Mouse (Mus musculus): ENCODE data around the gene Arid5a. TPM values are rescaled to one million over a fixed set of nuclear protein-coding genes. Genes with fewer than 3 reads are reported as not detected.

Gene Arid5a
- polyA plus RNA-seq, 1 experiment from 2014 or later: 3.1 TPM

- WGBS: 22% methylated on average over 3 of the region's 3 CpGs
- H3K9me3 ChIP-seq (ENCODE audit: control insufficient read depth, low read length): no peaks in the 10 kb centered on the region
- H3K27me3 ChIP-seq (ENCODE audit: control insufficient read depth, insufficient read depth, low read length): no peaks in the 10 kb centered on the region
- H3K36me3 ChIP-seq (ENCODE audit: control insufficient read depth, insufficient read depth, low read length): no peaks in the 10 kb centered on the region
- H3K4me1 ChIP-seq (ENCODE audit: control insufficient read depth, insufficient read depth, low read length): no peaks in the 10 kb centered on the region
- H3K4me2 ChIP-seq (ENCODE audit: low read depth): no peak overlapping the region
- ATAC-seq (ENCODE audit: insufficient read depth, low FRiP score, low TSS enrichment) (no peak), DNase-seq (ENCODE audit: low spot score) (peak; percentile 79)
- no peak overlapping the region for H3K4me3 ChIP-seq (ENCODE audit: low read depth, low read length)
- H3K27ac ChIP-seq (ENCODE audit: low read depth, low read length): no peak overlapping the region
- H3K9ac ChIP-seq (ENCODE audit: low read length): no peak overlapping the region
Measured at GRCm38 (mm10) chr1:36279202-36279601, 28.3 kb upstream of the Arid5a start.

- H3K4me3 ChIP-seq (ENCODE audit: low read depth, low read length): no peak overlapping the region
- H3K9ac ChIP-seq (ENCODE audit: low read length): no peak overlapping the region
- DNase-seq (ENCODE audit: low spot score) (no peak), ATAC-seq (ENCODE audit: insufficient read depth, low FRiP score, low TSS enrichment) (no peak)
- no peaks in the 10 kb centered on the region for H3K4me1 ChIP-seq (ENCODE audit: control insufficient read depth, insufficient read depth, low read length)
- WGBS: 83% methylated on average over 3 of the region's 3 CpGs
- no peaks in the 10 kb centered on the region for H3K9me3 ChIP-seq (ENCODE audit: control insufficient read depth, low read length)
- H3K27me3 ChIP-seq (ENCODE audit: control insufficient read depth, insufficient read depth, low read length): no peaks in the 10 kb centered on the region
- H3K27ac ChIP-seq (ENCODE audit: low read depth, low read length): no peak overlapping the region
- H3K36me3 ChIP-seq (ENCODE audit: control insufficient read depth, insufficient read depth, low read length): no peaks in the 10 kb centered on the region
- H3K4me2 ChIP-seq (ENCODE audit: low read depth): no peak overlapping the region
Measured at GRCm38 (mm10) chr1:36280938-36281337, 26.6 kb upstream of the Arid5a start.

- H3K4me1 ChIP-seq (ENCODE audit: control insufficient read depth, insufficient read depth, low read length): no peaks in the 10 kb centered on the region
- no peak overlapping the region for H3K4me3 ChIP-seq (ENCODE audit: low read depth, low read length)
- H3K4me2 ChIP-seq (ENCODE audit: low read depth): no peak overlapping the region
- H3K9ac ChIP-seq (ENCODE audit: low read length): no peak overlapping the region
- no peaks in the 10 kb centered on the region for H3K36me3 ChIP-seq (ENCODE audit: control insufficient read depth, insufficient read depth, low read length)
- DNase-seq (ENCODE audit: low spot score) (no peak), ATAC-seq (ENCODE audit: insufficient read depth, low FRiP score, low TSS enrichment) (no peak)
- no peaks in the 10 kb centered on the region for H3K27me3 ChIP-seq (ENCODE audit: control insufficient read depth, insufficient read depth, low read length)
- H3K27ac ChIP-seq (ENCODE audit: low read depth, low read length): no peak overlapping the region
- 89% methylated on average over 6 of the region's 6 CpGs for WGBS
- H3K9me3 ChIP-seq (ENCODE audit: control insufficient read depth, low read length): no peaks in the 10 kb centered on the region
Measured at GRCm38 (mm10) chr1:36281849-36282248, 25.7 kb upstream of the Arid5a start.

- H3K27ac ChIP-seq (ENCODE audit: low read depth, low read length): no peak overlapping the region
- H3K27me3 ChIP-seq (ENCODE audit: control insufficient read depth, insufficient read depth, low read length): no peaks in the 10 kb centered on the region
- H3K4me2 ChIP-seq (ENCODE audit: low read depth): no peak overlapping the region
- no peak for DNase-seq (ENCODE audit: low spot score)
- H3K36me3 ChIP-seq (ENCODE audit: control insufficient read depth, insufficient read depth, low read length): no peaks in the 10 kb centered on the region
- H3K4me1 ChIP-seq (ENCODE audit: control insufficient read depth, insufficient read depth, low read length): no peaks in the 10 kb centered on the region
- no peak overlapping the region for H3K9ac ChIP-seq (ENCODE audit: low read length)
- no peaks in the 10 kb centered on the region for H3K9me3 ChIP-seq (ENCODE audit: control insufficient read depth, low read length)
- H3K4me3 ChIP-seq (ENCODE audit: low read depth, low read length): no peak overlapping the region
- 95% methylated on average over 8 of the region's 8 CpGs for WGBS
- ATAC-seq (ENCODE audit: insufficient read depth, low FRiP score, low TSS enrichment): no peak
Measured at GRCm38 (mm10) chr1:36293470-36293869, 14.1 kb upstream of the Arid5a start.

- H3K27ac ChIP-seq (ENCODE audit: low read depth, low read length): no peak overlapping the region
- ATAC-seq (ENCODE audit: insufficient read depth, low FRiP score, low TSS enrichment) (no peak), DNase-seq (ENCODE audit: low spot score) (no peak)
- no peaks in the 10 kb centered on the region for H3K4me1 ChIP-seq (ENCODE audit: control insufficient read depth, insufficient read depth, low read length)
- H3K36me3 ChIP-seq (ENCODE audit: control insufficient read depth, insufficient read depth, low read length): no peaks in the 10 kb centered on the region
- WGBS: 85% methylated on average over 3 of the region's 3 CpGs
- no peaks in the 10 kb centered on the region for H3K9me3 ChIP-seq (ENCODE audit: control insufficient read depth, low read length)
- H3K4me2 ChIP-seq (ENCODE audit: low read depth): no peak overlapping the region
- H3K4me3 ChIP-seq (ENCODE audit: low read depth, low read length): no peak overlapping the region
- H3K9ac ChIP-seq (ENCODE audit: low read length): no peak overlapping the region
- no peaks in the 10 kb centered on the region for H3K27me3 ChIP-seq (ENCODE audit: control insufficient read depth, insufficient read depth, low read length)
Measured at GRCm38 (mm10) chr1:36294402-36294801, 13.1 kb upstream of the Arid5a start.

- Histone ChIP-seq H3K4me1 (ENCODE audit: control insufficient read depth, insufficient read depth, low read length) (no peaks in the 10 kb centered on the region), H3K36me3 (ENCODE audit: control insufficient read depth, insufficient read depth, low read length) (no peaks in the 10 kb centered on the region), H3K9ac (ENCODE audit: low read length) (no peak overlapping the region), H3K9me3 (ENCODE audit: control insufficient read depth, low read length) (no peaks in the 10 kb centered on the region), H3K27me3 (ENCODE audit: control insufficient read depth, insufficient read depth, low read length) (peaks cover 2% of the 10 kb centered on the region; the same call in 1 of the 2 replicates), H3K4me2 (ENCODE audit: low read depth) (no peak overlapping the region), H3K4me3 (ENCODE audit: low read depth, low read length) (no peak overlapping the region), H3K27ac (ENCODE audit: low read depth, low read length) (no peak overlapping the region)
- WGBS: 74% methylated on average over 9 of the region's 9 CpGs
- no peak for DNase-seq (ENCODE audit: low spot score)
- ATAC-seq (ENCODE audit: insufficient read depth, low FRiP score, low TSS enrichment): no peak
Measured at GRCm38 (mm10) chr1:36296466-36297149, 10.9 kb upstream of the Arid5a start.

GRCm38 (mm10) chr1:36298107-36298506, 9.4 kb upstream of the Arid5a start:
- H3K4me2 ChIP-seq (ENCODE audit: low read depth): no peak overlapping the region
- no peak overlapping the region for H3K27ac ChIP-seq (ENCODE audit: low read depth, low read length)
- 82% methylated on average over 4 of the region's 4 CpGs for WGBS
- H3K9ac ChIP-seq (ENCODE audit: low read length): no peak overlapping the region
- peaks cover 2% of the 10 kb centered on the region; the same call in 1 of the 2 replicates for H3K27me3 ChIP-seq (ENCODE audit: control insufficient read depth, insufficient read depth, low read length)
- H3K4me3 ChIP-seq (ENCODE audit: low read depth, low read length): no peak overlapping the region
- H3K4me1 ChIP-seq (ENCODE audit: control insufficient read depth, insufficient read depth, low read length): peaks cover 2% of the 10 kb centered on the region; the same call in 1 of the 2 replicates
- H3K36me3 ChIP-seq (ENCODE audit: control insufficient read depth, insufficient read depth, low read length): no peaks in the 10 kb centered on the region
- no peak for DNase-seq (ENCODE audit: low spot score)
- no peaks in the 10 kb centered on the region for H3K9me3 ChIP-seq (ENCODE audit: control insufficient read depth, low read length)
- ATAC-seq (ENCODE audit: insufficient read depth, low FRiP score, low TSS enrichment): no peak

GRCm38 (mm10) chr1:36299126-36299525, 8.4 kb upstream of the Arid5a start:
- Histone ChIP-seq H3K36me3 (ENCODE audit: control insufficient read depth, insufficient read depth, low read length) (no peaks in the 10 kb centered on the region), H3K9ac (ENCODE audit: low read length) (no peak overlapping the region), H3K27ac (ENCODE audit: low read depth, low read length) (no peak overlapping the region), H3K4me2 (ENCODE audit: low read depth) (no peak overlapping the region), H3K4me1 (ENCODE audit: control insufficient read depth, insufficient read depth, low read length) (peaks cover 4% of the 10 kb centered on the region; the same call in 1 of the 2 replicates), H3K9me3 (ENCODE audit: control insufficient read depth, low read length) (no peaks in the 10 kb centered on the region), H3K27me3 (ENCODE audit: control insufficient read depth, insufficient read depth, low read length) (peaks cover 2% of the 10 kb centered on the region; the same call in 1 of the 2 replicates), H3K4me3 (ENCODE audit: low read depth, low read length) (no peak overlapping the region)
- DNase-seq (ENCODE audit: low spot score) (no peak), ATAC-seq (ENCODE audit: insufficient read depth, low FRiP score, low TSS enrichment) (no peak)
- WGBS: 27% methylated on average over 13 of the region's 13 CpGs

GRCm38 (mm10) chr1:36299676-36300075, 7.9 kb upstream of the Arid5a start:
- no peak for ATAC-seq (ENCODE audit: insufficient read depth, low FRiP score, low TSS enrichment)
- no peak overlapping the region for H3K27ac ChIP-seq (ENCODE audit: low read depth, low read length)
- WGBS: 55% methylated on average over 2 of the region's 2 CpGs
- no peak overlapping the region for H3K9ac ChIP-seq (ENCODE audit: low read length)
- H3K4me2 ChIP-seq (ENCODE audit: low read depth): no peak overlapping the region
- DNase-seq (ENCODE audit: low spot score): no peak
- H3K36me3 ChIP-seq (ENCODE audit: control insufficient read depth, insufficient read depth, low read length): no peaks in the 10 kb centered on the region
- peaks cover 4% of the 10 kb centered on the region; the same call in 1 of the 2 replicates for H3K4me1 ChIP-seq (ENCODE audit: control insufficient read depth, insufficient read depth, low read length)
- H3K27me3 ChIP-seq (ENCODE audit: control insufficient read depth, insufficient read depth, low read length): peaks cover 2% of the 10 kb centered on the region; the same call in 1 of the 2 replicates
- H3K9me3 ChIP-seq (ENCODE audit: control insufficient read depth, low read length): no peaks in the 10 kb centered on the region
- no peak overlapping the region for H3K4me3 ChIP-seq (ENCODE audit: low read depth, low read length)

Data from neural tube, embryonic 11.5 days (tissue).